Mouse (Mus musculus) embryonic fibroblast, embryonic 13.5 days (primary cell): ENCODE data around the gene Rab3b.

Source experiments
- CTCF ChIP-seq: IDR thresholded peaks from 2 replicates; pipeline ENCODE4 v1.5.1; 2011; ENCODE audit warnings: mild to moderate bottlenecking, control low read depth, low read length, moderate library complexity, borderline replicate concordance; ENCODE audit not compliant: insufficient read depth
- POLR2A ChIP-seq: IDR thresholded peaks from 2 replicates; pipeline ENCODE4 v1.6.1; 2011; ENCODE audit warnings: low read depth, mild to moderate bottlenecking, control low read depth, low read length, moderate library complexity

- TF ChIP-seq CTCF (no peak), POLR2A (no peak)
Observed at GRCm38 (mm10) chr4:108848505-108848848, 30.4 kb upstream of the Rab3b start, which contains the start of gene A730015C16Rik.
